Mouse (Mus musculus) ovary, postnatal 36 days (tissue): ENCODE data around the gene Cnnm4.

ENCODE experiments used
- DNase-seq: peaks from one replicate; pipeline ENCODE4 v3.0.0; 2022; ENCODE audit warnings: low spot score, mixed read lengths

Cnnm4 gene

DNA sequence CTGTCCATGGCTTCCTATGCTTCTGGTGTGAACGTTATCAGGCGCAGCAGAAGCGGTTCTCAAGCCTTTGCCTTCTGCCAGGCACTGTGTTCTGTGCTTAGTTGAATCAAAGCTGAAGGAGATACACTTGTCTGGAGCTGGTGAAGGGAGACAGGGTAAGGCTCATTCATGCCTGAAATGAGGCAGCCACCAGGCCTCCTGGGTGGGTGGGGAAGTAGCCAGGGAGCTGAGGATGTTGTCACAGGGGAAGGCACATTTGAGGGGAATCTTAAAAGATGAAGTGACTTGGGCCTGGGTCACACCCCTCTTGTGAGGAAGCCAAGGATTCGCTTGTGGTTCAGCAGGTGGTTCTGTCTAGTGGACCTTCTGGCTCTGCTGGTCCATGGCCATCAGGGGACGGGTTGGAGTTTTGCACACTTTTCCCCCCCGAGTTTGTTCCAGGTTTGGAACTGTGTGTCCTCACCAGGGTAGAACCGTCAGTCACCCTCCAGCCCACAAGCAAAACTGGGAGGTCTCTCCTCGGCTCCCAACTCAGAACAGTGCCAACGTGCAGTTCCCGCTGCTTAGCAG, 1.9 kb downstream of the Cnnm4 start:
- DNase-seq = no peak

- no peak for DNase-seq
Measured at GRCm38 (mm10) chr1:36474646-36475045, 3.2 kb downstream of the Cnnm4 start.

DNA sequence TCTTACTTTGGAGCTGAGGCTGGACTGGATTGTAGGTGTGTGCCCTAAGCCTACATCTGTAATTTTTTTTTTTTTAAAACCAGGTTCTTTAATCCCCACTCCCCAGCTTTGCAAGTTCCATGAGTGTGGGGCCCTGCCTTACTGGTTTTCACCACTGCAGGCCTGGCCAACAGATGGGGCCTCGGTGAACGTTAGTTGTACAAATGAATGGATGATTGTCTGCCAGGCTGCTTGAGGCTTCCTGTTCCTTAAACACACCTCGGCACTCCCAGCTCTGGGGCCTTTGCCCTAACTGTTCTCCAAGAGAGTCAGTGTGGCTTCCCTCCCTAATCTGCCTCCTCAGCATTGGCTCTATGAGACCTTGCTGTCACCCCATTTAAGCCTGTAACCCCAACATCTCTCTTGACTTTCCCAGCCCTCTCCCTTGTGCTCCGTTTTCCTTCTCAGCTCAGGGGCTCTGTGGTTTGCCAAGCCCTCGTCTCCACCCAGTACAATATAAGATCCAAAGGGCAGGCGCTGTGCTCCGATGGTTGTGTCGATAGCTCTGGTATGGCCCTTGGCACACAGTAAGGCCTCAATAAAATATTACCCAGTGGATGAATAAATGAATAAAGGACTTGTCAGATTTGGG, 4.2 kb downstream of the Cnnm4 start:
- DNase-seq = no peak

DNA sequence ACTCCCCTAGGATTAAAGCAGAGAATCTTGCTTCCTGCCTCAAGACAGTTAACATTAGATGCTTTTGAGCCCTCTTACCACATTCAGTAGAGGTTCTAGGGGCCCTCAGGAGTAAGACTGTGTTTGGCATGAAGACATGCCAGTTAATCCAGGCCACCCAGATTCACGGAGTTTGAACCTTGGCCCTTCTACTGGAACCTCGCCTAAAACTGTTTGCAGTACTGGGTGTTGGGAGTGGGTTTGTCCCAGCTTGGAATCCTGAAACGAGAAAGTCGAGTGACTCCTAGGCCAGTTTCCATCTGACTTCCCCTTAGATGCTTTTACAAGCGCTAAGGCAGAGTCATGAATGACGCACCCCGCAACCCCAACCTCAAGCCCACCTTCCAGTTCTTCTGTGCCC, 5.0 kb downstream of the Cnnm4 start:
- DNase-seq = no peak

- DNase-seq = no peak
Measured at GRCm38 (mm10) chr1:36478343-36478795, 6.9 kb downstream of the Cnnm4 start.

DNA sequence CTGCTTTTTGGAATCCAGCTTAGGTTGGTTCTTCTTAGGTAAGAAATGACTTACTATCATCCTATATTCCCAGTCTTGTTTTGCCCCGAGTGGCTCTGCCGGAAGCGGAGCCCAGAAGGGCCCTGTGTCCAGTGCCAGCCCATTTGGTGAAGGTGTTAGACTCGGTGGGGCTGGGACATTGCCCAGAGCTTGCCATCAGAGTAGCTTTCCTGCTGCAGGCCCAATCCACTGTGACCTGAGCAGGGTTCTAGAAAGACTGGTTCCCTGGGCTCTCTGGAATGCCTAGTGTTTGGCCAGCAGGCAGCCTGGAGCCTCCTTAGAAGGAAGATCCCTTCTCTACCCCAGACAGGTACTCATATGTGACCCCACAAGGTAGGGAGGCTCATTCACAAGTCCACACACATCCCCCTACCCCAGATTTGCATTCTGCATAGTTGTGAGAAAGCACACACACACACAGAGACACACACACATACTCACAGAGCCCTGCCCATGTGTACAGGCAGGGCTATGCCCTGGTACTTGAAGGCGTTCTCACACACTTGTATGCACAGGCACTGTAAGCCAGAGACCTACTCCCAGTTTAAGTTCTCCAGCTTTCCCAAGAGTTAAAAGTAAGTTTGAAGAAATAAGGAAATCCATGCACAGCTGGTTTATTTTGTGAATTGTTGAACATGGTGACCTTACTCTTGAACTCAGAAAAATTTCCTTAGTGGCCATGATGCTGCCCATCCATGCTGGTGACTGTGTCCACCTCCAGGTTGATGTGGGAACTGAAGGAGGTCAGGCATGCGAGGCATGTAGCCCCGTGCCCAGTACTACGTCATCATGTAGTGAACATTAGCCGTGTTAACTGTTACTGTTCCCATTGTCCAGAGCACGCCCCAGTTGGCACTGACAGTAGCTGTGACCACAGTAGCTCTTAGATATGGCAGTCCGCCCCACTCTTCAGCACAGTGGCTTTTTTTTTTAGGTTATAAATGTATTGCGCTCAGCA, 8.8 kb downstream of the Cnnm4 start:
- DNase-seq = no peak

GRCm38 (mm10) chr1:36483825-36484224, 12.4 kb downstream of the Cnnm4 start:
- no peak for DNase-seq

DNA sequence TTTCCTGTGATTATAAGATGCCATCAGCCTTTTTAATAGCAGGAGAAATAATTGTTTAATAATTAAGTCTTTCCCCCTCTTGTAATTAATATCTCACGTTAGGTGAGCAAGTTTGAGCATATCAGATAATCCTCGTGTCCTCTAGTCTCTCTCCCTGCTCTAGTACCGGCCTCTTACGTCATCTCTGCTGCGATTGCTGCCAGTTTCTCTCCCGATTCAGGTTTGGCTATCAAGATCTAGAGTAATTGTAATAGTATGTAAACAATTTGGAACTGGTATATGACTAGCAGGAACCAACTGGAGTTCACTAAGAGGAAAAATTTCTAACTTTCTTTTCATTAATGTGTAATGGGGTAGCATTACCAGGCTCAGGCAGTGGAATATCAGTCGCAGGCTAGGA, 13.7 kb downstream of the Cnnm4 start:
- no peak for DNase-seq

DNA sequence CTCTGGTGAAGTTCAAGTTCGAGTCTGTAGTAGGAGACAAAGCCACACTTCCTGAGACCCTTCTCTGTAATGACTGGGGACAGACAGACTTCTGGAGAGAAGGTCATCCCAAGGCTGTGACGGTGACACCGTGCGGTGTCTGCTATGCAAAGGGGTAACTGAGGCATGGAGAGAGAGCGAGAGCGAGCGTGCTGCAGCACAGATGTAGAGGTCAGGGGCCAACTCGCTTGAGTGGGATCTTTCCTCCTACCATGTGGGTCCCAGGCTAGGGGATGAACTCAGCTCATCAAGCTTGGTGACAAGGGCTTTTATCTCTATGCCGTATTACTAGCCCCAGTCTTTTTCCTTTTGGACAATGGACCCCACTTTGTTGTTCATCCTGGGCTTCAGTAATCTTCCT, 15.7 kb downstream of the Cnnm4 start:
- DNase-seq = no peak

GRCm38 (mm10) chr1:36489661-36490060, 18.2 kb downstream of the Cnnm4 start:
- DNase-seq = no peak

DNA sequence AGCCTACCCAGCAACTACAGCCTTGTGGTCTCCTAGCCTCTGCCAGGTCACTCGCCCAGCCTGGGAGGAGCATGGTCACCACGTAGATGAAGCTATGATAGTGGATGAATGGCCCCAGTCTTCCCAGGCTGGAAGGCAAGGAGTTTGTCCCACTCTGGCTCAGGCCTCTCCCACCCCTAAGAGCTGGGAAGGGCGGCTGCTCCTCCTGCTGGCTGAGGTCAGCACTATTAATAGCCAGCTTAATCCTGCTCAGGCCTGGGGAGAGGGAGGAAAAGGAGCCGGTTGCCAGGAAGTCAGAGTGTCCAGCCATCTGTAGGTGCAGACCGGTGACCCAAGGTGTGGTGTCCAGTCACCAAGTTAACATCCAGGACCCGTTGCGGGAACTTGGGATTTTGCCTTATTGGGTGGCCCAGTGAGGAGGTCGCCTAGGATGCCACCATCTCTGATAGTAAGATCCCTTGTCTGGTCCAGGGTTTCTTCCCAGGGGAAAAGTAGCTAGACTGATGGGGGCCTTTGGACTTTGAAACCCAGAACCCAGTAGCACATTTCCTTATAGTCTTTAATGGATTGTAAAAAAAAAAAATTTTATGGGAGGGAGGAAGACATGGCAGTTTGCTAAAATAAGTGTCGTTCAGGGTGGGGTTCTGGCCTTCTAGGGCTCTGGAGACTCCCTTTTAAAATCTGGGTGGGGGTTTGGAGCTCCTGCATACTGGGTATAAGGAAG, 21.2 kb downstream of the Cnnm4 start:
- peak; percentile 48 for DNase-seq

GRCm38 (mm10) chr1:36493299-36493698, 21.9 kb downstream of the Cnnm4 start:
- no peak for DNase-seq

GRCm38 (mm10) chr1:36496719-36497118, 25.3 kb downstream of the Cnnm4 start:
- no peak for DNase-seq

- no peak for DNase-seq
Measured at GRCm38 (mm10) chr1:36497312-36497711, 25.9 kb downstream of the Cnnm4 start.

- DNase-seq = peak; percentile 68
Measured at GRCm38 (mm10) chr1:36501261-36501660, 29.8 kb downstream of the Cnnm4 start.

DNA sequence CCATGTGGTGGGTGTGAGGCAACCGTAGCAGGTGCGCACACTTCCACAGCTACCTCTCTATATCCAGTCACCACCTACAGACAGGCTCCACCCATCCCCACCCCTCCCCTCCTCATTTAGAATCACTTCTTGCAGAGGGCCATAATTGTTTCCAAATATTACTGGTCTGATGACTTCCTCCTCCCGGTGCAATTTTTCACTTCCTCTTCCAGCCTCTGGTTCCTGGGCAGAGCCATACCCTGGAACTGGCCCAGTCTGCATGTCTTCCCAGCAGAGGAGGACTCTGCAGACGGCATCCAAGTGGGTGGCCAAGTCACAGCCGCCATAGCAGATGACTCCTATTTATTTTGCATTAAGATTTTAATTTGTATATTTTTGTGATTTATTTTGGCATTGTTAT, 36.8 kb downstream of the Cnnm4 start:
- no peak for DNase-seq

DNA sequence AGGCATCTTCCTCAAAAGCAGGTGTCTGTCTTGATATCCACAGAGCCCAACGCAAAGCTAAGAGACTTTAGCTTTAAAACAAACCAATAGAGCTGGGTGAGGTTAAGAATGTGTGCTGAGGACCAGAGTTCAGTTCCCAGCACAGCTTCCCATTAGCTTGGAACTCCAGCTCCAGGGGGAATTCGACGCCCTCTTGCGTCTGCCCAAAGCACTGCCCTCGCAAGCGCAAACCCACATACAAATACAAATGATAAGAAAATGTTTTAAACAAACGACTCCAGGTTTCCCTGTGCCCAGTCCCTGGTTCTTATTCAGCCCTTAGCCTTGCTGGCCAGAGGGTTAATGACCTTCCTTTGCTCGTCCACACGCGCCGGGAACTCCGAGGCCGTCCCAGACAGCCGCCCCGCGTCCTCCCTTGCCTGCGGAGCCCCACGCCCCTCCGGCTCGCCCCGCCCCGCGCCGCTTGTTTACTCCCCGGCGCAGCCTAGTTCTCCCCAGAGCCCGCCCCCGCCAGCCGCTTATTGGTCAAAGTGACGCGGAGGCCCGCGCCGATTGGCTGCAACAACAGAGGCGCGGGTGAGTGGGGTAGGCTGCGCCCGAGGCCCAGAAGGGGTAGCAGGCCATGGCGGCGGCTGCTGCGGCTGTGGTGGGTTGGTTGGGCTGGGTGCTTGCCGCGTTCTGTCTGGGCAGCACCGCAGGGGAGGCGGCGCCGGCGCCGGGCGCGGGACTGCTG, 40.0 kb downstream of the Cnnm4 start, which contains the start of gene Cnnm3:
Gene Cnnm3, plus strand, starts transcription at position 579 of the 733 bp plus-strand sequence.
- peak; percentile 100 for DNase-seq

- DNase-seq = peak; percentile 65
Measured at GRCm38 (mm10) chr1:36512089-36512965, 40.9 kb downstream of the Cnnm4 start.

GRCm38 (mm10) chr1:36512966-36513280, 41.5 kb downstream of the Cnnm4 start:
- no peak for DNase-seq

DNA sequence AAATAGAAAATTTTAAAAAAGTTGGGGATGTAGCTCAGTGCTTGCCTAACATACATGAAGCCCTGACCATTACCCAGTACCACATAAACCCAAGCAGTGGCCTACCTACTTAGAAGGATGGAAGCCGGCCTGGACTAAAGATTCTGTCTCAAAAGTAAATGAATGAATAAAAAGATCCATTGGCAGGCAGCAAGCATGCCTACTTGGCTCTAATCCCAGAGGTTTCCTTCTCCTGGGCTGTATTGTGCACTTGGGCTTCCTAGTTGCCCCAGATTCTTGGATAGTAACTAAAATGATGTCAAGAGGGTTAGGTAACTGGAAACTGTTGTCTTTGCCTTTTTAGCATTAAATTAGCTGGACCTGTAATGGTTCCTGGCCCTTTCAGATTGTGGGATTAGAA, 41.9 kb downstream of the Cnnm4 start:
- DNase-seq = no peak

GRCm38 (mm10) chr1:36513718-36514117, 42.3 kb downstream of the Cnnm4 start:
- DNase-seq = no peak
